Mouse (Mus musculus) testis, adult 2 months (tissue): ENCODE data around the gene Mfsd9. TPM values are rescaled to one million over a fixed set of nuclear protein-coding genes. Genes with fewer than 3 reads are reported as not detected.

Experiments used
- H3K27ac ChIP-seq: fragments of 200-500 bp; 2 replicates; pipeline ENCODE4 v1.5.1; 2012; ENCODE audit warnings: low read depth, low read length; ENCODE audit not compliant: control insufficient read depth, insufficient read depth
- H3K27me3 ChIP-seq: fragments of 200-500 bp; 2 replicates; pipeline ENCODE4 v1.6.1; 2012; ENCODE audit warnings: mild to moderate bottlenecking, low read length, moderate library complexity; ENCODE audit not compliant: control insufficient read depth, insufficient read depth
- H3K36me3 ChIP-seq: fragments of 200-500 bp; 2 replicates; pipeline ENCODE4 v1.6.1; 2012; ENCODE audit warnings: mild to moderate bottlenecking, low read length; ENCODE audit not compliant: control insufficient read depth, insufficient read depth
- H3K4me1 ChIP-seq: fragments of 200-500 bp; 2 replicates; pipeline ENCODE4 v1.6.1; 2012; ENCODE audit warnings: low read length; ENCODE audit not compliant: control insufficient read depth, insufficient read depth
- H3K4me3 ChIP-seq: fragments of 200-500 bp; 2 replicates; pipeline ENCODE4 v1.5.1; 2012; ENCODE audit warnings: low read depth, mild to moderate bottlenecking, low read length, moderate library complexity, mixed read lengths; ENCODE audit not compliant: control insufficient read depth
- CTCF ChIP-seq: fragments of 200-500 bp; IDR thresholded peaks from 2 replicates; pipeline ENCODE4 v1.5.1; 2012; ENCODE audit warnings: low read depth, mild to moderate bottlenecking, inconsistent platforms, low read length, moderate library complexity; ENCODE audit not compliant: control insufficient read depth, insufficient read depth, insufficient replicate concordance
- POLR2A ChIP-seq: fragments of 200-500 bp; IDR thresholded peaks from 2 replicates; pipeline ENCODE4 v1.6.1; 2012; ENCODE audit warnings: low read depth, mild to moderate bottlenecking, inconsistent platforms, low read length, moderate library complexity; ENCODE audit not compliant: control insufficient read depth
- polyA plus RNA-seq: library from polyadenylated mRNA; depleted of rRNA; stranded (reverse); fragments of >200 nt; gene quantifications from 2 replicates; pipeline ENCODE4 v1.2.3, GENCODE M21; 2012

Gene Mfsd9
- polyA plus RNA-seq, 1 experiment = 11.9 TPM

- Histone ChIP-seq H3K36me3 (no peaks in the 10 kb centered on the region), H3K4me1 (no peaks in the 10 kb centered on the region; the same call in 1 of the 2 replicates), H3K27me3 (no peaks in the 10 kb centered on the region)
Observed at GRCm38 (mm10) chr1:40776763-40777162, 13.7 kb downstream of the Mfsd9 start.

GRCm38 (mm10) chr1:40776102-40776501 is 14.4 kb downstream of the Mfsd9 start:
- no peaks in the 10 kb centered on the region for H3K36me3 ChIP-seq
- no peaks in the 10 kb centered on the region; the same call in 1 of the 2 replicates for H3K4me1 ChIP-seq
- no peak overlapping the region for H3K27ac ChIP-seq
- no peak overlapping the region for H3K4me3 ChIP-seq
- TF ChIP-seq POLR2A (no peak), CTCF (no peak)
- no peaks in the 10 kb centered on the region for H3K27me3 ChIP-seq

More at GRCm38 (mm10) chr1:40776763-40777162, 13.7 kb downstream of the Mfsd9 start:
- no peak overlapping the region for H3K27ac ChIP-seq
- H3K4me3 ChIP-seq = no peak overlapping the region
- no peak for TF ChIP-seq POLR2A
- no peak for TF ChIP-seq CTCF

GRCm38 (mm10) chr1:40774040-40774439 is 16.4 kb downstream of the Mfsd9 start:
- H3K27me3 ChIP-seq = no peaks in the 10 kb centered on the region
- TF ChIP-seq POLR2A = no peak
- no peak overlapping the region for H3K4me3 ChIP-seq
- H3K27ac ChIP-seq = no peak overlapping the region
- no peaks in the 10 kb centered on the region; the same call in 1 of the 2 replicates for H3K4me1 ChIP-seq
- no peaks in the 10 kb centered on the region for H3K36me3 ChIP-seq

GRCm38 (mm10) chr1:40773234-40773633 is 17.3 kb downstream of the Mfsd9 start:
- H3K4me3 ChIP-seq = no peak overlapping the region
- H3K27me3 ChIP-seq = no peaks in the 10 kb centered on the region
- TF ChIP-seq CTCF = no peak
- TF ChIP-seq POLR2A = no peak
- peaks cover 2% of the 10 kb centered on the region; the same call in 1 of the 2 replicates for H3K4me1 ChIP-seq
- no peak overlapping the region for H3K27ac ChIP-seq
- H3K36me3 ChIP-seq = no peaks in the 10 kb centered on the region

GRCm38 (mm10) chr1:40771196-40771970 is 19.1 kb downstream of the Mfsd9 start:
- no peaks in the 10 kb centered on the region for H3K27me3 ChIP-seq

GRCm38 (mm10) chr1:40769331-40769894 is 21.1 kb downstream of the Mfsd9 start:
- H3K27ac ChIP-seq = no peak overlapping the region
- TF ChIP-seq CTCF (no peak), POLR2A (no peak)

More at GRCm38 (mm10) chr1:40771196-40771970, 19.1 kb downstream of the Mfsd9 start:
- H3K36me3 ChIP-seq = no peaks in the 10 kb centered on the region
- TF ChIP-seq POLR2A = no peak
- H3K4me3 ChIP-seq = no peak overlapping the region
- H3K27ac ChIP-seq = no peak overlapping the region
- peaks cover 9% of the 10 kb centered on the region for H3K4me1 ChIP-seq

GRCm38 (mm10) chr1:40768606-40769005 is 21.9 kb downstream of the Mfsd9 start:
- Histone ChIP-seq H3K27ac (no peak overlapping the region), H3K4me3 (no peak overlapping the region), H3K4me1 (peaks cover 9% of the 10 kb centered on the region), H3K36me3 (no peaks in the 10 kb centered on the region), H3K27me3 (no peaks in the 10 kb centered on the region)
- peak; percentile 65; the same call in 1 of the 2 replicates for TF ChIP-seq CTCF
- TF ChIP-seq POLR2A = no peak

More at GRCm38 (mm10) chr1:40769331-40769894, 21.1 kb downstream of the Mfsd9 start:
- no peaks in the 10 kb centered on the region for H3K27me3 ChIP-seq
- no peaks in the 10 kb centered on the region for H3K36me3 ChIP-seq
- H3K4me3 ChIP-seq = no peak overlapping the region
- peaks cover 9% of the 10 kb centered on the region for H3K4me1 ChIP-seq

- H3K27ac ChIP-seq = peak overlapping the region; percentile 37; the same call in 1 of the 2 replicates
- H3K4me1 ChIP-seq = peaks cover 9% of the 10 kb centered on the region
- H3K36me3 ChIP-seq = no peaks in the 10 kb centered on the region
- no peaks in the 10 kb centered on the region for H3K27me3 ChIP-seq
- TF ChIP-seq CTCF (no peak), POLR2A (no peak)
- peak overlapping the region; percentile 50; the same call in 1 of the 2 replicates for H3K4me3 ChIP-seq
Observed at GRCm38 (mm10) chr1:40767588-40767987, 22.9 kb downstream of the Mfsd9 start.
